Mouse (Mus musculus) left cerebral cortex, adult 2 months (tissue): ENCODE results near the gene Pld1. TPM values are rescaled to one million over a fixed set of nuclear protein-coding genes. Genes with fewer than 3 reads are reported as not detected.
A peak's percentile ranks its signal among the peaks of the same experiment; 100 is the strongest.

Source experiments
- DNase-seq, 2 experiments: peaks; one replicate each; pipeline ENCODE4 v3.0.0; 2021 to 2022; ENCODE audit warnings: low spot score in 2 of 2, mixed read lengths in 1 of 2; ENCODE audit errors: extremely low spot score in 1 of 2
- H3K27ac ChIP-seq: fragments of 200-600 bp; 2 replicates; pipeline ENCODE4 v1.8.1; 2022
- H3K4me3 ChIP-seq: fragments of 200-600 bp; 2 replicates; pipeline ENCODE4 v1.8.1; 2022
- CTCF ChIP-seq: fragments of 200-600 bp; IDR thresholded peaks from 2 replicates; pipeline ENCODE4 v1.8.1; 2022; ENCODE audit warnings: antibody characterized with exemption, mild to moderate bottlenecking, moderate library complexity
- intact Hi-C: fragments of 180-260 bp; cut with DNase I; formaldehyde crosslinking; loops from one replicate; pipeline ENCODE4 v1.15.1; 2025
- total RNA-seq, 2 experiments: library from RNA; stranded (reverse); gene quantifications; 2 replicates each; pipeline ENCODE4 v1.2.3; 2021

The Pld1 gene
- total RNA-seq, 2 experiments from 2014 or later = 7.4 to 7.5 TPM

DNA sequence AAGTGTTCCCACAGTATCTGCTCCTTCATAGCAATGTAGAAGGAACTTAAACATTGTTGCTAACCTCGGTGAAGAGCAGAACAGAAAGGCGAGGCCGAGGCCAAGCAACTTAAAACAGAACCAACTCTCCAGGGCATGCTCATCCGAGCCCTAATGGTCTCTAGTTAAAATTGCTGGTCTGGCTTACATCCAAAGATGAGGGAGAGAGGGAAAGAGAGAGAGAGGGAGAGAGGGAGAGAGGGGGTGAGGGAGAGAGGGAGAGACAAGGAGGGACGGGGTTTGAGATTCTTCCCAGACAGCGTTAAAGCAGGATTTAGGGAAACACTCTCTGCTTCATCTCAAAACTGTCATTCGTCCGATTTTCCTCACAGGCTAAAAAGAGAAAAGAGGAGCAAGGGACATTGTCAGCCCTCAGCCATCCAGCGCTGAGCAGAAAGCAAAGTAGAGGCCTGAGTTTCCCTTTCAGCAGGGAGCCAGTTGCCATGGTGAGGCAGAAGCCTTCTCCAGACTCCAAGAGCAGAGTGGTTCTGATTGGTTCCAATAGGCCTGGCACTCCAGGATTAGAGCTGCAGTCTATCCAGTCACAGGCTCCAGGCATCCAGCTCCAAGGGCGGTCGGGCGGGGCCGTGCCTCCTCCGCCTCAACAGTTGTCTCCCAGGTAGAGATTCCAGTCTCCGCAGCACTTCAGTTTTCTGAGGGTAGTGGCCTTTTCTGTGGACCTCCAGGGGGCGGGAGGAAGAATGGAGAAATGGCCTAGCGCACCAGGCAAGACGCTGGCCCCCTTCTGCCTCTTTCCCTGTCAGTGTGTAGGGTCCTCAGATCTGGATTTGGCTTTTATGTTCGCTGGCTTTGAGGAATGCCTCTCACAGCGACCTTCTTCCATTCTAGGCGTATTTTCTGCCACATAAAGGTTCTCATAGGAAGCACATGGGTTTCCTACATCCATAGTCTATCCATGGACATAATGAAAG is 237.8 kb downstream of the Pld1 start:
- Histone ChIP-seq H3K27ac (peak overlapping the region; percentile 86), H3K4me3 (peak overlapping the region; percentile 46)
- intact Hi-C loops = loop anchor here (1.0 to 5.0 kb wide), 3 partner anchors 49 to 87 kb away; partner anchors contain the start of gene Tnik
- DNase-seq = peak; percentile 76 to 87
- TF ChIP-seq CTCF = no peak; the same call in 1 of the 2 replicates

- H3K4me3 ChIP-seq = no peak overlapping the region
- no peak overlapping the region for H3K27ac ChIP-seq
- TF ChIP-seq CTCF = no peak
- no peak for DNase-seq
- intact Hi-C loops = loop anchor here (5.0 kb wide), 1 partner anchor 64 kb away; no protein-coding TSS in a partner anchor
These were observed 239.8 kb downstream of the Pld1 start for GRCm38 (mm10) chr3:28178333-28178732.

Other genes starting within 250 kb of the Pld1 start
- 10 to 100 TPM; 25.1 to 27.7 TPM for gene Fndc3b, start 227.4 kb upstream of the Pld1 start, total RNA-seq
- 1 to 10 TPM in 1 of 2 experiments, not detected in 1; 1.0 TPM for gene Tmem212, start 42.3 kb upstream of the Pld1 start, total RNA-seq